Mouse (Mus musculus) testis, adult 2 months (tissue): ENCODE results near the gene Znfx1. TPM values are rescaled to one million over a fixed set of nuclear protein-coding genes. Genes with fewer than 3 reads are reported as not detected.

Experiments used
- H3K27ac ChIP-seq: fragments of 200-500 bp; 2 replicates; pipeline ENCODE4 v1.5.1; 2012; ENCODE audit warnings: low read depth, low read length; ENCODE audit not compliant: control insufficient read depth, insufficient read depth
- H3K27me3 ChIP-seq: fragments of 200-500 bp; 2 replicates; pipeline ENCODE4 v1.6.1; 2012; ENCODE audit warnings: mild to moderate bottlenecking, low read length, moderate library complexity; ENCODE audit not compliant: control insufficient read depth, insufficient read depth
- H3K36me3 ChIP-seq: fragments of 200-500 bp; 2 replicates; pipeline ENCODE4 v1.6.1; 2012; ENCODE audit warnings: mild to moderate bottlenecking, low read length; ENCODE audit not compliant: control insufficient read depth, insufficient read depth
- H3K4me1 ChIP-seq: fragments of 200-500 bp; 2 replicates; pipeline ENCODE4 v1.6.1; 2012; ENCODE audit warnings: low read length; ENCODE audit not compliant: control insufficient read depth, insufficient read depth
- H3K4me3 ChIP-seq: fragments of 200-500 bp; 2 replicates; pipeline ENCODE4 v1.5.1; 2012; ENCODE audit warnings: low read depth, mild to moderate bottlenecking, low read length, moderate library complexity, mixed read lengths; ENCODE audit not compliant: control insufficient read depth
- CTCF ChIP-seq: fragments of 200-500 bp; IDR thresholded peaks from 2 replicates; pipeline ENCODE4 v1.5.1; 2012; ENCODE audit warnings: low read depth, mild to moderate bottlenecking, inconsistent platforms, low read length, moderate library complexity; ENCODE audit not compliant: control insufficient read depth, insufficient read depth, insufficient replicate concordance
- POLR2A ChIP-seq: fragments of 200-500 bp; IDR thresholded peaks from 2 replicates; pipeline ENCODE4 v1.6.1; 2012; ENCODE audit warnings: low read depth, mild to moderate bottlenecking, inconsistent platforms, low read length, moderate library complexity; ENCODE audit not compliant: control insufficient read depth
- polyA plus RNA-seq: library from polyadenylated mRNA; depleted of rRNA; stranded (reverse); fragments of >200 nt; gene quantifications from 2 replicates; pipeline ENCODE4 v1.2.3, GENCODE M21; 2012

Gene Znfx1
- polyA plus RNA-seq, 1 experiment, result 42.7 TPM

- Histone ChIP-seq H3K4me1 (peaks cover 9% of the 10 kb centered on the region), H3K4me3 (no peak overlapping the region), H3K27me3 (no peaks in the 10 kb centered on the region), H3K27ac (no peak overlapping the region; the same call in 1 of the 2 replicates), H3K36me3 (peaks cover 1% of the 10 kb centered on the region; the same call in 1 of the 2 replicates)
- TF ChIP-seq CTCF, result no peak
- no peak for TF ChIP-seq POLR2A
Measured at GRCm38 (mm10) chr2:167059536-167059935, 3.3 kb downstream of the Znfx1 start.

GRCm38 (mm10) chr2:167058814-167059387, 3.9 kb downstream of the Znfx1 start:
- H3K4me3 ChIP-seq, result no peak overlapping the region
- no peak overlapping the region for H3K27ac ChIP-seq
- TF ChIP-seq POLR2A (no peak), CTCF (no peak)
- H3K27me3 ChIP-seq, result no peaks in the 10 kb centered on the region
- peaks cover 9% of the 10 kb centered on the region for H3K4me1 ChIP-seq
- H3K36me3 ChIP-seq, result peaks cover 1% of the 10 kb centered on the region; the same call in 1 of the 2 replicates

DNA sequence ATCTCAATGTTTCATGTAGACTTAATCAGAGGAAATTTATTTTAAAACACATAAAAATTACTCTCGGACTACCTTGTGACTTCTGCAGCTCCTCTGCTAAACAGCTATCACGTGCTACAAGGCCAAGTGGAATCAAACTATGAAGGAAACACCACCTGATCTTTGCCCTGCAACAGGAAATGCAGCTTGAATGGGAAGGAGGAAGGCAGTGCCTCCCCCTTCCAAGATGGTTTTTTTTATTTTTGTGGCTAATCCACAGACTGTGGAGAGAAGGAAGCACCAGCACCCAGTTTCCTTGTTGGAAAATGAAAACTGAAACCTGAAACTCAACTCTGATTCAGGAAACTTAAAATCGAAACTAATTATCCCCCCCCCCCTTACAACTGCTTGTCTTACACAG, 4.6 kb downstream of the Znfx1 start:
- TF ChIP-seq POLR2A (no peak), CTCF (no peak)
- peaks cover 3% of the 10 kb centered on the region for H3K36me3 ChIP-seq
- H3K4me3 ChIP-seq, result no peak overlapping the region
- H3K4me1 ChIP-seq, result peaks cover 9% of the 10 kb centered on the region
- H3K27me3 ChIP-seq, result no peaks in the 10 kb centered on the region
- no peak overlapping the region for H3K27ac ChIP-seq

DNA sequence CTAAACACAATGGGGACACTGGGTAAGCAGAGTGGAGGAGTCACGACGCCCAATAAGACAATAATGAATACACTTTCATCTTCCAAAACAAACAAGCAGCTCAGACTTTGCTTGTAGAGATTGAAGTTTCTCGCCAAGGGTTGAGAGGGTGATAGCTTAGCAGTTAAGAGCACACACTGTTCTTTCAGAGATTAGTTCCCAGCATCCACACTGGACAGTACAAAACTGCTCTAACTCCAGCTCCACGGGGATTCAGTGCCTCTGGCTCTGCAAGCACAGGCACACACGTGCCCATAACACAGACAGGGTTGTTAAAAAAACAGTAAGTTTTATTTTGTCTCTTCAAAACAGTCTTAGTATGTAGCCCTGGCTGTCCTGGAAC, 5.9 kb downstream of the Znfx1 start:
- peaks cover 3% of the 10 kb centered on the region for H3K36me3 ChIP-seq
- H3K4me3 ChIP-seq, result no peak overlapping the region
- H3K27ac ChIP-seq, result no peak overlapping the region; the same call in 1 of the 2 replicates
- peaks cover 5% of the 10 kb centered on the region for H3K4me1 ChIP-seq
- no peaks in the 10 kb centered on the region for H3K27me3 ChIP-seq
- TF ChIP-seq CTCF (no peak), POLR2A (no peak)

GRCm38 (mm10) chr2:167056210-167056941, 6.4 kb downstream of the Znfx1 start:
- Histone ChIP-seq H3K36me3 (peaks cover 3% of the 10 kb centered on the region), H3K27ac (peak overlapping the region; percentile 55), H3K27me3 (no peaks in the 10 kb centered on the region), H3K4me3 (no peak overlapping the region), H3K4me1 (peaks cover 2% of the 10 kb centered on the region)
- TF ChIP-seq POLR2A (no peak), CTCF (no peak)

GRCm38 (mm10) chr2:167055386-167055785, 7.4 kb downstream of the Znfx1 start:
- Histone ChIP-seq H3K27me3 (no peaks in the 10 kb centered on the region), H3K4me3 (no peak overlapping the region), H3K27ac (peak overlapping the region; percentile 76), H3K4me1 (peaks cover 2% of the 10 kb centered on the region), H3K36me3 (peaks cover 4% of the 10 kb centered on the region)
- TF ChIP-seq CTCF (no peak), POLR2A (0 out of 2 replicates have a peak, but pooled peaks have one; percentile 15)

DNA sequence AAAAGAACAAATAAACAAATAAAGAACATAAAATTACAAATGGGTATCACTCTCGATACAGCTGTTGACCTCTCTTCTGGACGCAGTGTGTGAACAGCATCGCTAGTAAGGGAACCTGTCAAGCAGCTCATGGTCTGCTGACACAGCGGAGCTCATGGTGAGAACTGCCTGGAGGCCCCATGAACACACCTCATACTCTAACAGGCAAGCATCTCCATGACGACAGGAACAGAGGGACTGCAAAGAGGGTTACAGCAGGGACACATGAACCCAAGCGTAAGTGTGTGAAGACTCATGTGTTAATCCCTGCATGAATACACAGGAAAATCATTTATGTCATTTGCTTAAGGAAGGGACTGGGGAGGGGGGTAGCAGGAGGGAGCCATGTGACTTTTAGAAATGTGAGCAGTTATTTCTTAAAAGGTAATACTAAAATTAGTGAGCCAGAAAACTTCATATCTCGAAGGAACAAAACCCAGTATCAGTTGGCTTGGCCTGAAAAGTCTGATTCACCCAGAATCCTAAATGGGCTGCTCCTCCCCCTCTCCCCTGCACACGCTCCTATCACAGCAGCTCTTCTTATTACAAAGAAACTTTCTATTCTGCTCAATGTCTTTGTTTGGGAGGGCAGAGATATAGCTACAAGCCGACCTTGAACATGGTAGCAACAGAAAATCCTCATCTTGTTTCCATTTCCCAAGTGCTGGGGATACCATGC, 9.5 kb downstream of the Znfx1 start:
- Histone ChIP-seq H3K36me3 (peaks cover 5% of the 10 kb centered on the region), H3K27ac (peak overlapping the region; percentile 51; the same call in 1 of the 2 replicates), H3K4me1 (peaks cover 2% of the 10 kb centered on the region), H3K4me3 (no peak overlapping the region), H3K27me3 (no peaks in the 10 kb centered on the region)
- no peak for TF ChIP-seq CTCF
- no peak for TF ChIP-seq POLR2A
